Mouse (Mus musculus) hindbrain, embryonic 16.5 days (tissue): ENCODE results near the gene Cytip. TPM values are rescaled to one million over a fixed set of nuclear protein-coding genes. Genes with fewer than 3 reads are reported as not detected.

Source experiments
- ATAC-seq: fragments of 200-750 bp; cut with Nextera tagmentation; 2 replicates; pipeline ENCODE4 v1.8.0; 2017; ENCODE audit warnings: moderate TSS enrichment, moderate library complexity
- H3K27ac ChIP-seq: fragments of 300-500 bp; sonication (generic); 2 replicates; pipeline ENCODE4 v1.5.1; 2014; ENCODE audit warnings: low read depth, mild to moderate bottlenecking, control low read depth, low read length, moderate library complexity
- H3K27me3 ChIP-seq: fragments of 300-500 bp; sonication (generic); replicated peaks from 2 replicates; pipeline ENCODE4 v1.6.1; 2014; ENCODE audit warnings: low read length; ENCODE audit not compliant: control insufficient read depth, insufficient read depth
- H3K36me3 ChIP-seq: fragments of 300-500 bp; sonication (generic); 2 replicates; pipeline ENCODE4 v1.6.1; 2014; ENCODE audit warnings: mild to moderate bottlenecking, low read length, moderate library complexity, mixed read lengths; ENCODE audit not compliant: control insufficient read depth, insufficient read depth
- H3K4me1 ChIP-seq: fragments of 300-500 bp; sonication (generic); 2 replicates; pipeline ENCODE4 v1.6.1; 2014; ENCODE audit warnings: low read depth, low read length; ENCODE audit not compliant: control insufficient read depth, insufficient read depth
- H3K4me2 ChIP-seq: fragments of 300-500 bp; sonication (generic); 2 replicates; pipeline ENCODE4 v1.6.1; 2014; ENCODE audit warnings: mild to moderate bottlenecking, low read length, control low read depth, moderate library complexity
- H3K4me3 ChIP-seq: fragments of 300-500 bp; sonication (generic); 2 replicates; pipeline ENCODE4 v1.5.1; 2014; ENCODE audit warnings: mild to moderate bottlenecking, low read length, control low read depth, moderate library complexity
- H3K9ac ChIP-seq: fragments of 300-500 bp; sonication (generic); 2 replicates; pipeline ENCODE4 v1.6.1; 2014; ENCODE audit warnings: low read depth, mild to moderate bottlenecking, control low read depth, low read length, moderate library complexity
- H3K9me3 ChIP-seq: fragments of 300-500 bp; sonication (generic); 2 replicates; pipeline ENCODE4 v1.6.1; 2014; ENCODE audit warnings: mild to moderate bottlenecking, low read length, moderate library complexity; ENCODE audit not compliant: control insufficient read depth
- WGBS: fragments of 180-500 bp; shearing (Covaris S2); extraction: QIAGEN DNeasy Blood & Tissue Kit; methylation state at CpG from one replicate; pipeline ENCODE4 v1.1.7; 2014; 5-methylcytosine and 5-hydroxymethylcytosine counted together
- polyA plus RNA-seq: library from polyadenylated mRNA; unstranded; fragments of >200 nt; fragmentation: Nextera tagmentation; extraction: Ambion mirVana; gene quantifications from 2 replicates; pipeline ENCODE4 v1.2.1, GENCODE M21; 2015

Cytip gene
- polyA plus RNA-seq, 1 experiment from 2014 or later, result 0.11 TPM

DNA sequence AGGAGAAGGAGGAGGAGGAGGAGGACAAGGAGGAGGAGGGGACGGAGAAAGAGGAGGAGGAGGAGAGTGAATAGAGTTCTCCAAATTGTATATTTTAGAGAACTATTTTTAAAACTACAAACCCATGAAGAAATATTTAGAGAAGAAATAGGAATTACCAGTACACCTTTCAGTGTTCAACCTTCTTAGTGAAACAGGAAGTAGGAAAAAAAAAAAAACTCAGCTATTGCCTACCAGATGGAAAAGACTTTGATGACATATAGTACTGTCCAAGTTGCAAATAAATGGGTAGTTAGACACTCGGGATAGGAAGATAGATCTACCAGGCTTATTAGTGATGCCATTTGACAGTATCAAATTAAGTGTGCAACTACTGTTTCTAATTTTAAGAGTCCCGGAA, 27.7 kb downstream of the Cytip start:
- no peaks in the 10 kb centered on the region for H3K36me3 ChIP-seq
- H3K9me3 ChIP-seq, result no peaks in the 10 kb centered on the region
- H3K4me2 ChIP-seq, result no peak overlapping the region
- 93% methylated on average over 3 of the region's 3 CpGs for WGBS
- H3K27me3 ChIP-seq, result no peaks in the 10 kb centered on the region
- no peak for ATAC-seq
- H3K4me3 ChIP-seq, result no peak overlapping the region
- no peak overlapping the region for H3K9ac ChIP-seq
- no peak overlapping the region for H3K27ac ChIP-seq
- H3K4me1 ChIP-seq, result no peaks in the 10 kb centered on the region

DNA sequence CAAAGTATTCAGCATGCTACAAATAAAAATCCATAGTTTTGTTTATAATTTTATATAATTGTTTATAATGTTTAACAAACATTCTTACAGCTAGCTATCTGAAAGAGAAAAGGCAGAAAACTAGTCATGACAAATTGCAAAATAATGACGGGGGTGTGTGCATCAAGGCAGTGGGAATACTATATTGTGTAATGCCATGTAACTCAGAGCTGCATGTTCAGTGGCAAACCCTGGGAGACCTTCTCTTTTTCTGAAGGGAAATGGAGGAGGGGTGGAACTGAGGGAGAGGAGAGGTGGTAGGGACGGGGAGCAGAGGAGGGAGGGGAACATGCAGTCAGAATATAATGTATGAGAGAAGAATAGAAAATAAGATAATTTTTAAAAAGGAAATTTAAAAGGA, 28.6 kb downstream of the Cytip start:
- Histone ChIP-seq H3K4me2 (no peak overlapping the region), H3K4me1 (no peaks in the 10 kb centered on the region)
- ATAC-seq, result no peak

DNA sequence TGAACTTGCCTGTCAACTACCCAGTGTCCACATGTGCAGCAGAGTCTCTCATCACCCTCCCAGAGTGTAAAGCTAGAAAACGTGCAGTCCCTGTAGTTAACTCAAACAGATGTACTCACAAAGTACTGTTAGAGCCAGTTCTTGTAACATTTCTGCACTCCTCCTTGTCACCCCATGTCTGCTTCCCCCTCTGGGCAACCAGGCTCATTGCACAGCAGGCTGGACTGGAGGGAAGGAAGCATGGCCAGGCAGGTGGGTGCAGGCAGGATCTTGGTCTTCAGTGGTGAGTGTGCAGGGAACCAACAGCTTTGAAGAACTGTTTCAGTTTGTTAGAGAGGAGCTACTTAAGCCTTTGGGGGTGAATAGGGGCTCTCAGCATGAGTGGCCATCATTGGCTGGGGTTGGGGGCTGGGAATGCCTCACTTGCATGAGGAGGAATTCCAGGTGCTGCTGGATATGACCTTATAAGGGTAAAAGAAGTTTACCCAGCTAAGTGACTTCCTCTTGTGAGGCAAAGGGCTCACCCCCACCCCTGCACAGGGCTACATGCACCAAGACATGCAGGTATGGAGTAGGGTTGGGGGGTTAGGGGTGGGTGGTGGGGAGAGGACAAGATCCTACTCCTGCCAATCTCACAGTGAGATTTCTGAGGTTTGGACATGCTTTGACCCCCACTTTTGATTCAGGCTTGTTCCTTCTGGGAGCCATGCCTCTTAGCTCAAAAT, 31.7 kb downstream of the Cytip start:
- no peak for ATAC-seq
- H3K36me3 ChIP-seq, result no peaks in the 10 kb centered on the region
- H3K4me2 ChIP-seq, result no peak overlapping the region
- 72% methylated on average over 1 of the region's 1 CpGs for WGBS
- no peaks in the 10 kb centered on the region for H3K27me3 ChIP-seq
- H3K4me1 ChIP-seq, result no peaks in the 10 kb centered on the region
- H3K9me3 ChIP-seq, result no peaks in the 10 kb centered on the region
- no peak overlapping the region for H3K9ac ChIP-seq
- no peak overlapping the region for H3K4me3 ChIP-seq
- H3K27ac ChIP-seq, result no peak overlapping the region

More for the DNA sequence above, 28.6 kb downstream of the Cytip start:
- no peaks in the 10 kb centered on the region for H3K9me3 ChIP-seq
- no peak overlapping the region for H3K4me3 ChIP-seq
- H3K27me3 ChIP-seq, result no peaks in the 10 kb centered on the region
- H3K36me3 ChIP-seq, result no peaks in the 10 kb centered on the region
- H3K27ac ChIP-seq, result no peak overlapping the region
- 82% methylated on average over 2 of the region's 2 CpGs for WGBS
- H3K9ac ChIP-seq, result no peak overlapping the region

DNA sequence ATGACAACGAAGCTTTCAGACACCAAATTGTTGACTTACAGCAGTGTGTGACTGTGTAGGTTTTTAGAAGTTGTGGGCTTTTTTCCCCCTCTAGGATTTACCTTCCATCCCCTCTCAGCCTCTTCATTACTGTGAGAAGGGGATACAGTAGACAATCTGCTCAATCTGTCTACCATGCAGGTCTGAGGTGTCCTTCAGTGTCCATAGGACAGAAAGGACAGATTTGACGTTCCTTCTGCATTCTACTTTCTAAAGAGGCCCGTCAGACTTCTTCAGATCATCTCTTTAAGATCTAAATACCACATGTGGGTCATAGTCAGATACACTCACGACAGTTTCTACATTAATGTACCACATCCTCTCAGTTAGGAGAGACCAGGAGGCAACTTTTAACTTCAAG, 33.5 kb downstream of the Cytip start:
- no peak overlapping the region for H3K9ac ChIP-seq
- H3K36me3 ChIP-seq, result no peaks in the 10 kb centered on the region
- no peaks in the 10 kb centered on the region for H3K4me1 ChIP-seq
- no peaks in the 10 kb centered on the region for H3K9me3 ChIP-seq
- H3K4me2 ChIP-seq, result no peak overlapping the region
- no peak for ATAC-seq
- H3K27ac ChIP-seq, result no peak overlapping the region
- WGBS, result 93% methylated on average over 4 of the region's 4 CpGs
- no peak overlapping the region for H3K4me3 ChIP-seq
- H3K27me3 ChIP-seq, result no peaks in the 10 kb centered on the region

DNA sequence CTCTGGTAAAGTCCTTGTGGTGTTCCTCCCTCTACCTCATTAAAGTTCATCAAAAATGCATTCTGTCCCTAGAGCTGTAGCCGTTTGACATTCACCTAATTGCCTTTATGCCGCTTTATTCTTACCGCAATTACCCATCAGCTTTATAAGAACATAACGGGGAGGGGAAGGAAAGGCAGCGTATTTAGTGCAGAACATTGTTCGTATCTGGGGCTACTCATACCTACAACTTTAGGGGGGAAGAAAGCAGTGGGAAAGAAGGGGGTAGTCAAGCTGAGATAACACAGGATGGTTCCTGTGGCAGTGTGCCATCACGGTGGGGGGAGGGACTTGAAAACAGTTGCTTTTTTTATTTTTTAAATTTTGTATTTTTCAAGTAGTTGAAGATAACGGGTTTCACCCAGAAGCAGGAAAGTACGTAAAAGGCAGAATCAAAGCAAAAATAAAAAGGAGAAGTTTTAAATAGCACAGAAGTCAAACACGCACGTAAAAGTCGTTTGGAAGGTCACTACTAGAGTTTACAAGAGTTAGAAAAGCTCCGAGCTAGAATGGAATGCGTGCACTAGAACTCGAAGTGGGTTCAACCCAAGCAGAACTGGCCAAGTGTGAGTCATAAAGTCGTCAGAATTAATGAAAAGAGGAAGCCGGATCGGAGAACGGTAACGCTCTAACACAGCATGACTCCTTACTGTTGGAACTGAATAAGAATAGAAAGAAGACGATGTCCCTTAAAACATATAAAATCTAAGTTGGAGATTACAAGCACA, 34.6 kb downstream of the Cytip start:
- H3K27ac ChIP-seq, result no peak overlapping the region
- H3K4me2 ChIP-seq, result no peak overlapping the region
- no peak overlapping the region for H3K9ac ChIP-seq
- 76% methylated on average over 21 of the region's 21 CpGs for WGBS
- H3K4me1 ChIP-seq, result no peaks in the 10 kb centered on the region
- H3K36me3 ChIP-seq, result no peaks in the 10 kb centered on the region
- no peaks in the 10 kb centered on the region for H3K27me3 ChIP-seq
- no peaks in the 10 kb centered on the region for H3K9me3 ChIP-seq
- H3K4me3 ChIP-seq, result no peak overlapping the region
- no peak for ATAC-seq

DNA sequence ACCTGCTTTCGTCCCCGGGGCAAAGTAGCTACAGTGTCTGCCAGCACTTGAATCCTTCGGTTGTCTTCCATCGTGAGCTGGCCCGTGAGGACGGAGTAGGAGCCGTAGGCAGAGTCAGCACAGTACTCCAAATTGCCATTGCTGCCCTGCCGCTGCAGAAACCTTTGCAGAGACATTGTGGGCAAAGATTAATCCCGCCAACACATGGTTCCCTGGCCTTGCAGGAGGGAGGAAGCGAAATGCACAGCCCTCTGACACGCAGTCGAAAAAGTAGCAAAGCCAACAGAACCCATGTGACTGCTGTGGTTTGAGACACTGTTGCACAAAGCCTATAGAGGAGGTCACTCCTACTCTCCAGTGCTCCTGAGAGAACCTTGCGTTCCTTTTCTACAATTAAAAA, 35.5 kb downstream of the Cytip start:
- Histone ChIP-seq H3K36me3 (no peaks in the 10 kb centered on the region), H3K27ac (no peak overlapping the region), H3K4me1 (no peaks in the 10 kb centered on the region), H3K27me3 (no peaks in the 10 kb centered on the region), H3K9me3 (no peaks in the 10 kb centered on the region), H3K9ac (no peak overlapping the region), H3K4me3 (no peak overlapping the region), H3K4me2 (no peak overlapping the region)
- no peak for ATAC-seq
- WGBS, result 92% methylated on average over 13 of the region's 13 CpGs

DNA sequence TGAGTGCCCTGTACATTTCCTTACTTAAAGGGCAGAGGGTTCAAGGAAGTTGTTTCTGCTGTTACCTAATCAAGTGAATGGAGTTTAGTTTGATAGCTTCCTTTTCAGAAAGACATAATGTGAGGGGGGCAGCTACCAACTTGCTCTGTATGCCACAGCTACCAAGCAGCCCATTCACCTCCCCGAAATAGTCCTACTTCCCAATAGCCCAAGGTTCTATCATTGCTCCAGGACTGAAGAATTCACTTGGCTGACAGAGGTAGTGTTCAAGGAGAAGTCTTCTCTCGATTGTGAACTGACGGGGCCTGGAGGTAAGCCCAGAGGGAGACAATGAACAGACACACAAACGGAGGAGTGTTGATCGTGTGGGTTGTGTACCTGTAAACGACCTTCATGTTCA, 36.2 kb downstream of the Cytip start:
- Histone ChIP-seq H3K4me1 (no peaks in the 10 kb centered on the region), H3K4me2 (no peak overlapping the region), H3K9ac (no peak overlapping the region), H3K4me3 (no peak overlapping the region), H3K36me3 (no peaks in the 10 kb centered on the region), H3K9me3 (no peaks in the 10 kb centered on the region), H3K27me3 (no peaks in the 10 kb centered on the region), H3K27ac (no peak overlapping the region)
- 95% methylated on average over 6 of the region's 6 CpGs for WGBS
- ATAC-seq, result no peak

DNA sequence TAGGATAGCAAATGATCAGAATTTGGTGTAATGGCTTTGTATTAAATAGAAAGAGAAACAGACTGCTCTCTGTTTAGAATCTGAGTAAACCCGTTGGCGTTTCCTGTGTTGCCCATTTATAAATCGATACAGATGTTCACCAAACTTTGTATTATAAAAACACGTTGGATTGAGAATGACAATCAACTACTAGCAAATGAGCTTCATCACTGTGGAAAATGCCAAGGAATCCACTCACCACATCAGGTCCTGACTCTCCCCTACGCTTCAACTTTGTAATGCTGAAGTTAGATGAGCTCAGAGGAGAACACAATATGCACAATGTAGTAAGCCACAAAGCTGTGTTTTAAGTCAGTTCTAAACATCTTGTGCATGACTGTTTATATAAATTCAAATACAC, 36.8 kb downstream of the Cytip start:
- H3K4me3 ChIP-seq, result no peak overlapping the region
- 91% methylated on average over 5 of the region's 5 CpGs for WGBS
- H3K9ac ChIP-seq, result no peak overlapping the region
- H3K4me2 ChIP-seq, result no peak overlapping the region
- H3K27me3 ChIP-seq, result no peaks in the 10 kb centered on the region
- no peak overlapping the region for H3K27ac ChIP-seq
- no peaks in the 10 kb centered on the region for H3K4me1 ChIP-seq
- no peak for ATAC-seq
- no peaks in the 10 kb centered on the region for H3K36me3 ChIP-seq
- H3K9me3 ChIP-seq, result no peaks in the 10 kb centered on the region

DNA sequence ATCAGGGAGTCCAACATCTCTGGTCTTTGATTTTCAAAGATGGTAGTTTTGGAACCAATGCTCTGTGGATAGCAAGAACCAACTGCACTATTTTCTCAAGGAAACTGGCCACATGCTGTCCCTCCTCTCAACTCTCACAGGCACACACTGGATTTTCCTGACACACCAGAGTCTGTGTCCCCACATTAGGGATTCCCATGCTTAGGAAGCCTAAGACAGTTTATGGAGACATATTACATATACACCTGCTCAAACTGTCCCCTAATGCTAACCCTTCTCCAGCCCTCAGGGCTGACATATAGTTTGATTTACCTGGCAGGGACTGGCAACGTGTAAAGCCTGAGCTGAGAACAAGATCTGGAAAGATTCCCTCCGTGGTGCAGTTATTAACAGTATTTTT, 37.2 kb downstream of the Cytip start:
- 86% methylated on average over 2 of the region's 2 CpGs for WGBS
- H3K9me3 ChIP-seq, result no peaks in the 10 kb centered on the region
- no peak overlapping the region for H3K4me2 ChIP-seq
- H3K4me3 ChIP-seq, result no peak overlapping the region
- no peaks in the 10 kb centered on the region for H3K36me3 ChIP-seq
- H3K9ac ChIP-seq, result no peak overlapping the region
- no peaks in the 10 kb centered on the region for H3K27me3 ChIP-seq
- H3K27ac ChIP-seq, result no peak overlapping the region
- no peak for ATAC-seq
- no peaks in the 10 kb centered on the region for H3K4me1 ChIP-seq
